Mouse (Mus musculus) ES-Bruce4 (cell line): Measurements from ENCODE around the gene Ift46.

Experiments used
- CTCF ChIP-seq: IDR thresholded peaks from one replicate; pipeline ENCODE4 v1.8.1; 2011; ENCODE audit warnings: low read depth, low read length
- EP300 ChIP-seq: IDR thresholded peaks from 2 replicates; pipeline ENCODE4 v1.6.1; 2011; ENCODE audit warnings: low read depth, low read length; ENCODE audit not compliant: insufficient read depth
- POLR2A ChIP-seq: IDR thresholded peaks from one replicate; pipeline ENCODE4 v1.8.1; 2011; ENCODE audit warnings: low read length; ENCODE audit not compliant: insufficient read depth

DNA sequence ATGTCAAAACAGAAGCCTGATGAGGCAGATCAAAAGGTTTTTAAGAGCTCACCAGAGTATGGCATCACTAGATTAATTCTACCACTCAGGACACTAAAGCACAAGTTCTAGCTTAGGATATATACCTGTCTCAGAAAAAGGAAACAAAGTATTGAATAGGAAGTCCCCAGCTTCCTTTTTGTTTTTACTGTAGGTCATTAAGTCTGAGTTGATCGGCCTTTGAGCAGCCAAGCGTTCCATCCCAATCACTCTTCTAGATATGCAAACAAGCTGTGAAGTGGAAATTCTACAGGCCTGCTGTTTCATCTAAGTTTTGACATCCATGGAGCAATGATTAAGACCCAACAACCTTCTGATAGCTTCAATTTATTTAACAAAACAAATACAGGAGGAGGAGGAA, 6.8 kb upstream of the Ift46 start:
- TF ChIP-seq CTCF (no peak), POLR2A (no peak), EP300 (no peak)
